Mouse (Mus musculus) lung, embryonic 14.5 days (tissue): ENCODE results near the gene Cmah. TPM values are rescaled to one million over a fixed set of nuclear protein-coding genes. Genes with fewer than 3 reads are reported as not detected.
A peak's percentile ranks its signal among the peaks of the same experiment; 100 is the strongest.

ENCODE experiments used
- ATAC-seq: fragments of 200-750 bp; cut with Nextera tagmentation; 2 replicates; pipeline ENCODE4 v1.8.0; 2017; ENCODE audit warnings: mild to moderate bottlenecking, moderate TSS enrichment, moderate library complexity; ENCODE audit not compliant: insufficient read depth
- DNase-seq: peaks from one replicate; pipeline ENCODE4 v3.0.0-alpha.2; 2015
- H3K27ac ChIP-seq: fragments of 300-500 bp; sonication (generic); 2 replicates; pipeline ENCODE4 v1.5.1; 2014; ENCODE audit warnings: low read depth, mild to moderate bottlenecking, moderate library complexity
- H3K27me3 ChIP-seq: fragments of 300-500 bp; sonication (generic); 2 replicates; pipeline ENCODE4 v1.6.1; 2014; ENCODE audit warnings: low read length, control low read depth; ENCODE audit not compliant: insufficient read depth
- H3K36me3 ChIP-seq: fragments of 300-500 bp; sonication (generic); 2 replicates; pipeline ENCODE4 v1.6.1; 2014; ENCODE audit warnings: control low read depth; ENCODE audit not compliant: insufficient read depth
- H3K4me1 ChIP-seq: fragments of 300-500 bp; sonication (generic); 2 replicates; pipeline ENCODE4 v1.6.1; 2014; ENCODE audit warnings: antibody characterized with exemption, control low read depth; ENCODE audit not compliant: insufficient read depth
- H3K4me2 ChIP-seq: fragments of 300-500 bp; sonication (generic); 2 replicates; pipeline ENCODE4 v1.6.1; 2014; ENCODE audit warnings: mild to moderate bottlenecking
- H3K4me3 ChIP-seq: fragments of 300-500 bp; sonication (generic); 2 replicates; pipeline ENCODE4 v1.5.1; 2014; ENCODE audit warnings: low read depth, low read length
- H3K9ac ChIP-seq: fragments of 300-500 bp; sonication (generic); 2 replicates; pipeline ENCODE4 v1.6.1; 2014
- H3K9me3 ChIP-seq: fragments of 300-500 bp; sonication (generic); 2 replicates; pipeline ENCODE4 v1.6.1; 2016; ENCODE audit warnings: low read depth, low read length, control low read depth
- CTCF ChIP-seq: IDR thresholded peaks from 2 replicates; pipeline ENCODE4 v1.5.1; 2016; ENCODE audit warnings: antibody characterized with exemption, low read depth
- whole genome bisulfite sequencing: fragments of 180-500 bp; shearing (Covaris S2); extraction: QIAGEN DNeasy Blood & Tissue Kit; methylation state at CpG from one replicate; pipeline ENCODE4 v1.1.7; 2014; 5-methylcytosine and 5-hydroxymethylcytosine counted together
- polyA plus RNA-seq: library from polyadenylated mRNA; unstranded; fragments of >200 nt; fragmentation: Nextera tagmentation; extraction: Ambion mirVana; gene quantifications from 2 replicates; pipeline ENCODE4 v1.2.1, GENCODE M21; 2014

Cmah gene
- 0.15 and 0.74 TPM in 2 replicates for polyA plus RNA-seq

DNA sequence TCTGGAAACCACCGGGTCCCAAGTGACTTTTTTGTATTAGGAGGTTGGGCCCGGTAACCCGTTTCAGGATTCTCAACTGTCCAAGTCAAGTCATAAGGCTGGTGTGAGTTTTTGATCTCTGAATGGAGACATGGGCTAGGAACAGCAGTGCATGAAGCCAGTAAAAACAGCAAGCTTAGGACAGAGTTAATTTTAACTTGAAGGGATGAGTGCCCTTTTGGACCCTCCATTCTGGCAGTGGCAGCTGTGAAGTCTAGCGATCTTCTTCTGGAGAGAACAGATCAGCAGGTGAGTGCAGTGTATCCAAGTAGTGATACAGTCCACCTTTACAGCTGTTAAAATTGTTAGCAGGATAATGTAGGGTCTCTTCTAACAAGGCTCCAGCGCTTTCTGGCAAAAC is at the start of gene Cmah:
TSS of gene Cmah (plus strand) at position 204 of the 400 bp plus-strand sequence.
- H3K9me3 ChIP-seq, result no peaks in the 10 kb centered on the region
- TF ChIP-seq CTCF, result no peak
- ATAC-seq (no peak), DNase-seq (no peak)
- H3K9ac ChIP-seq, result no peak within 1 kb of the TSS
- no peak within 1 kb of the TSS for H3K4me2 ChIP-seq
- no peaks in the 10 kb centered on the region for H3K4me1 ChIP-seq
- WGBS, result 69% methylated on average over 5 of the region's 5 CpGs
- H3K27me3 ChIP-seq, result no peaks in the 10 kb centered on the region
- no peak within 1 kb of the TSS for H3K4me3 ChIP-seq
- no peak within 1 kb of the TSS for H3K27ac ChIP-seq
- no peaks in the 10 kb centered on the region for H3K36me3 ChIP-seq

DNA sequence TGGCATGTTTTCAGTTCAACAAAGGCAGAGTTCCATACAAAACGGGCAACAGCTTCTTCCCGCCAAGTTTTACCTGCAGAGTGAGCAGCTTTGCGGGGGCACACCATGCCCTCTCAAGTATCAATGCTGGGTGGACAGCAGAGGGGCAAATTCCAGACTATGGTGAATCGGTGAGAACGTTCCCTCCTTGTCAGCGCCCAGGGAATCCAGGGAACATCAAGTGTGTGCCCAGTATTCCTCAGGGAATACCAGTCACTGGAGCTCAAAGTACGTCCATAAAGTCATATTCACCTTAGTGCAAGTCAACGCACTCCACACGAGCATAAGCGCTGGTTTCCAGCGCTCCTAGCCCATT is 47.8 kb upstream of the Cmah start:
- H3K27me3 ChIP-seq, result no peaks in the 10 kb centered on the region
- ATAC-seq (no peak), DNase-seq (no peak)
- peak overlapping the region; percentile 68 for H3K4me3 ChIP-seq
- peak overlapping the region; percentile 84 for H3K4me2 ChIP-seq
- H3K9me3 ChIP-seq, result no peaks in the 10 kb centered on the region
- no peak for TF ChIP-seq CTCF
- WGBS, result 37% methylated on average over 11 of the region's 11 CpGs
- H3K27ac ChIP-seq, result no peak overlapping the region
- peaks cover 6% of the 10 kb centered on the region; the same call in 1 of the 2 replicates for H3K36me3 ChIP-seq
- H3K4me1 ChIP-seq, result no peaks in the 10 kb centered on the region
- H3K9ac ChIP-seq, result peak overlapping the region; percentile 17; the same call in 1 of the 2 replicates

DNA sequence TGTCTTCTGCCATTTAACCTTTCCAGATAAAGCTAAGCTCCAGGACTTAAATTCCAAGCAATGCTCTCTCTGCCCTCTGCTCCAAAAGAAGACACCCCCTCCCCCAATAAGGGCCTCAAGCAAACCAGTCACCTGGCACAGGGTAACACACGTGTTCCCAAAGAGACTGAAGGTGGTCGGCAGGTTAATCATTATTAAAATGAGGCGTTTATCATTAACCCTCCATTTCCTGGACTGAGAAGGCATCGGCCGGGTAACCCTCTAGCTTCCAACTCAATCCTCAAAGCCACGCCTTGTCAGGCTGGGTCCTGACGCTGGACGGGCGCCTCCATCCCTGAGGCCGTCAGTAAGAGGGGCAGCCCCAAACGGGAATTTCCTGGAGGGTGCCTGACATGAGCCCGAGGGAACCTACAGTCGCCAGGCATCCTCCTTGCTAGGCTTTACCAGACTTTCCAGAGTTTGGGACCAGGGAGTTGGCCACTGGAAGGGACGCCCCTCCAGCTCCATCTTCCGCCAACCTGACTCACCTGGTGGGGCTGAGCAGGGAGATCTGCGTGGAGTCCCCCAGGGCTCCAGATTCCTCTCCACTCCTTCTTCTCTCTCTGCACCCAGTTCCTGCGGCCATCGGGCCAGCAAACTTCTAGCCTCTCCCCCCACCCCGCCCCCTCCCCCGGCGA is 47.3 kb upstream of the Cmah start:
- 1% methylated on average over 21 of the region's 21 CpGs for WGBS
- Histone ChIP-seq H3K9me3 (no peaks in the 10 kb centered on the region), H3K4me3 (peak overlapping the region; percentile 68), H3K9ac (peak overlapping the region; percentile 71), H3K27ac (0 out of 2 replicates have a peak overlapping the region, but pooled peaks have one; percentile 93), H3K4me2 (peak overlapping the region; percentile 84), H3K36me3 (peaks cover 5% of the 10 kb centered on the region; the same call in 1 of the 2 replicates), H3K27me3 (no peaks in the 10 kb centered on the region), H3K4me1 (no peaks in the 10 kb centered on the region)
- DNase-seq (peak; percentile 57), ATAC-seq (peak; percentile 12; the same call in 1 of the 2 replicates)
- TF ChIP-seq CTCF, result no peak

GRCm38 (mm10) chr13:24280439-24281431 is 46.5 kb upstream of the Cmah start, which contains the start of gene Carmil1:
Carmil1 (minus strand) TSS chr13:24280795.
- peak within 1 kb of the TSS; percentile 93 for H3K27ac ChIP-seq
- ATAC-seq (peak; percentile 98), DNase-seq (peak; percentile 90)
- under 1% methylated on average over 93 of the region's 96 CpGs for WGBS
- H3K36me3 ChIP-seq, result no peaks in the 10 kb centered on the region
- peak within 1 kb of the TSS; percentile 68 for H3K4me3 ChIP-seq
- no peaks in the 10 kb centered on the region for H3K27me3 ChIP-seq
- peak; percentile 81 for TF ChIP-seq CTCF
- H3K9ac ChIP-seq, result peak within 1 kb of the TSS; percentile 71
- peak within 1 kb of the TSS; percentile 84 for H3K4me2 ChIP-seq
- no peaks in the 10 kb centered on the region for H3K4me1 ChIP-seq
- no peaks in the 10 kb centered on the region for H3K9me3 ChIP-seq

DNA sequence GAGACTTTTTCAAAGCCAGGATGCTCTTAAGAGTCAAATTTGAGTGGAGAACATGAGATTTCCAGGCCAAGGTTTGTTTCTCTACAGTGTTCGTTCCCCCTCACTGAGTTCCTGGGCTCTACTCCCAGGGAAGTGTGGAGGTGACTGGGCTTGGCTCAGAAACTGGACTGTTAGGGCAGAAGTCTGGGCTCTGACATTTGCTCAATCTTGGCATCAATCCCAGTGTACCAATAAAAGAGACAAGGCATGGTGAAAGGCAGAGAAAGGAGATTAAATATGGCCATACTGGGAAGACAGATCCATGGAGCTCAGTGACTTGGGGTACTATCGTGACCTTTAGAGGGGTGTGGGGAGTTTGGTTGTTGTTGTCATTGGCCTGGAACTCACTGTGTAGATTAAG is 39.8 kb upstream of the Cmah start:
- no peak overlapping the region for H3K4me3 ChIP-seq
- no peaks in the 10 kb centered on the region for H3K9me3 ChIP-seq
- no peak overlapping the region for H3K9ac ChIP-seq
- DNase-seq (no peak), ATAC-seq (no peak)
- no peak overlapping the region for H3K4me2 ChIP-seq
- no peaks in the 10 kb centered on the region for H3K27me3 ChIP-seq
- no peak overlapping the region for H3K27ac ChIP-seq
- TF ChIP-seq CTCF, result no peak
- H3K4me1 ChIP-seq, result no peaks in the 10 kb centered on the region
- no peaks in the 10 kb centered on the region for H3K36me3 ChIP-seq
- 74% methylated on average over 2 of the region's 2 CpGs for WGBS

DNA sequence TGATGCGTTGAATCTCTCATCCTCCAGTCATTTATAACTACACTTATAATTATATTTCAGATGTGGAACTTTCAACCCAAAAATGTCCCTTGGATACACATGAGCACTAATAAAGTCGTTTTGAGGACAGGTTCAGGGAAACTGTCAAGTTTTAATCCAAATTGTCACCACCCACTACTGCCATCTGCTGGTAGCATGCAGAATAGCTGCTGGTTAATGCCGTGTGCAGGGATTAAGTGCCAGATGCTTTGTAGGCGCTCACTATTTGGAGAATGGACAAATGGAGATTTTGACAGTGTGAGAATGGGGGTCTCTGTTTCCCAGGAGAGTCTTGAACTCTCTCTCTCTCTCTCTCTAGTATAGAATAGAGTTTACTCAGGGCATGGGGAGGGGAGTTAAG is 30.0 kb upstream of the Cmah start:
- Histone ChIP-seq H3K27me3 (no peaks in the 10 kb centered on the region), H3K4me1 (no peaks in the 10 kb centered on the region), H3K4me3 (no peak overlapping the region), H3K4me2 (no peak overlapping the region), H3K9me3 (no peaks in the 10 kb centered on the region), H3K36me3 (no peaks in the 10 kb centered on the region), H3K9ac (no peak overlapping the region), H3K27ac (no peak overlapping the region)
- peak; percentile 86 for DNase-seq
- WGBS, result 13% methylated on average over 4 of the region's 4 CpGs
- no peak for ATAC-seq
- TF ChIP-seq CTCF, result peak; percentile 93

- H3K9ac ChIP-seq, result no peak overlapping the region
- no peak overlapping the region for H3K4me3 ChIP-seq
- DNase-seq (no peak), ATAC-seq (no peak)
- H3K27ac ChIP-seq, result no peak overlapping the region
- H3K9me3 ChIP-seq, result no peaks in the 10 kb centered on the region
- no peaks in the 10 kb centered on the region for H3K4me1 ChIP-seq
- WGBS, result 70% methylated on average over 4 of the region's 4 CpGs
- TF ChIP-seq CTCF, result no peak
- H3K4me2 ChIP-seq, result no peak overlapping the region
- no peaks in the 10 kb centered on the region for H3K36me3 ChIP-seq
- no peaks in the 10 kb centered on the region for H3K27me3 ChIP-seq
Observed at GRCm38 (mm10) chr13:24305486-24305885, 21.7 kb upstream of the Cmah start.
